Comparison of ENCODE assay signal across 25 mouse cellular contexts in genomic region chr16:71944846-71945245, GRCm38 (mm10).
DNase-seq lines count a peak whose midpoint lies in the region; ATAC-seq lines count a peak whose summit lies in the region.
"Had no signal": no experiment of that assay in that cellular context is flagged by ENCODE, and none has a peak within 500 bp of the region (broad histone marks: within the 10 kb centered on the region; RNA-seq: fewer than 3 reads in every experiment).

No protein-coding gene starts in this region.

- H3K27me3 ChIP-seq in embryonic facial prominence, embryonic 11.5 days (ENCODE audit: control insufficient read depth, insufficient read depth, low read length) = no peaks in the 10 kb centered on the region
- H3K27me3 ChIP-seq in embryonic facial prominence, embryonic 10.5 days (replicated peaks; ENCODE audit: low read depth, poor library complexity, severe bottlenecking) = no peaks in the 10 kb centered on the region
- no peaks in the 10 kb centered on the region for H3K27me3 ChIP-seq in embryonic facial prominence, embryonic 14.5 days (replicated peaks; ENCODE audit: control insufficient read depth, insufficient read depth, low read length)
- H3K27me3 ChIP-seq: embryonic facial prominence, embryonic 12.5 days had no signal

- H3K9ac ChIP-seq in embryonic facial prominence, embryonic 11.5 days (replicated peaks; ENCODE audit: low read length) = no peak overlapping the region
- no peak overlapping the region for H3K9ac ChIP-seq in embryonic facial prominence, embryonic 14.5 days (ENCODE audit: low read depth, low read length)
- H3K9ac ChIP-seq: embryonic facial prominence, embryonic 12.5 days; forebrain, postnatal 0 days; hindbrain, embryonic 14.5 days had no signal

- no peak overlapping the region for H3K4me3 ChIP-seq in embryonic facial prominence, embryonic 11.5 days (ENCODE audit: low read depth, low read length)
- H3K4me3 ChIP-seq in embryonic facial prominence, embryonic 10.5 days = no peak overlapping the region
- H3K4me3 ChIP-seq in embryonic facial prominence, embryonic 14.5 days (ENCODE audit: low read depth, low read length) = no peak overlapping the region
- H3K4me3 ChIP-seq: embryonic facial prominence, embryonic 12.5 days; gastrocnemius, adult 2 months had no signal

- 49% methylated on average over 2 of the region's 2 CpGs for WGBS in embryonic facial prominence, embryonic 11.5 days
- WGBS in embryonic facial prominence, embryonic 10.5 days = 66% methylated on average over 2 of the region's 2 CpGs
- 21% methylated on average over 2 of the region's 2 CpGs for WGBS in embryonic facial prominence, embryonic 14.5 days

- peak; percentile 67 for DNase-seq in embryonic facial prominence, embryonic 11.5 days (ENCODE audit: low spot score)
- DNase-seq in embryonic facial prominence, embryonic 10.5 days (ENCODE audit: low spot score) = no peak
- peak; percentile 17 for DNase-seq in NIH3T3 (ENCODE audit: low read depth)
- DNase-seq in embryonic facial prominence, embryonic 14.5 days (ENCODE audit: low spot score) = peak; percentile 78
- no peak for DNase-seq in lung, postnatal 36 days
- no peak for DNase-seq in left cerebral cortex, postnatal 10 days (ENCODE audit: extremely low spot score in 1 of 2, low spot score in 2 of 2)
- DNase-seq: adrenal gland, postnatal 10 days; adrenal gland, postnatal 36 days; cerebellum, adult 18-20 months; cerebellum, adult 9-10 months; cerebellum, postnatal 14 days; gastrocnemius, adult 2 months; gastrocnemius, postnatal 14 days; heart, adult 11 months; kidney, adult 18-20 months had no signal

- H3K4me2 ChIP-seq in embryonic facial prominence, embryonic 11.5 days (ENCODE audit: low read depth, low read length) = no peak overlapping the region
- no peak overlapping the region for H3K4me2 ChIP-seq in embryonic facial prominence, embryonic 14.5 days (ENCODE audit: low read depth, low read length)
- H3K4me2 ChIP-seq: embryonic facial prominence, embryonic 12.5 days; heart, embryonic 11.5 days; hindbrain, embryonic 14.5 days had no signal

- no peak overlapping the region for H3K27ac ChIP-seq in embryonic facial prominence, embryonic 11.5 days (replicated peaks; ENCODE audit: low read depth, low read length)
- H3K27ac ChIP-seq in embryonic facial prominence, embryonic 10.5 days (replicated peaks) = no peak overlapping the region
- H3K27ac ChIP-seq in embryonic facial prominence, embryonic 14.5 days (replicated peaks; ENCODE audit: low read depth, low read length) = no peak overlapping the region
- H3K27ac ChIP-seq: embryonic facial prominence, embryonic 12.5 days; gastrocnemius, adult 2 months; hindbrain, embryonic 14.5 days; hindbrain, postnatal 0 days had no signal

- intact Hi-C loops in left cerebral cortex, postnatal 10 days (cut with DNase I) = no loop called here

- no peak; the same call in 1 of the 2 replicates for ATAC-seq in embryonic facial prominence, embryonic 11.5 days (replicated peaks; ENCODE audit: insufficient number of reproducible peaks, low FRiP score, low TSS enrichment, low read depth)
- peak; percentile 50; the same call in 1 of the 2 replicates for ATAC-seq in embryonic facial prominence, embryonic 14.5 days (ENCODE audit: low read depth)
- ATAC-seq: activated CD4-positive, CD25-positive, alpha-beta regulatory T cell, adult 4 months; CD4-positive, CD25-positive, alpha-beta regulatory T cell, adult 4 months; forebrain, embryonic 14.5 days; hindbrain, postnatal 0 days; inflammation-experienced regulatory T-cells, adult 6 months; intestine, embryonic 16.5 days had no signal

- no peaks in the 10 kb centered on the region for H3K4me1 ChIP-seq in embryonic facial prominence, embryonic 11.5 days (ENCODE audit: control insufficient read depth, insufficient read depth, low read length)
- H3K4me1 ChIP-seq in embryonic facial prominence, embryonic 10.5 days = no peaks in the 10 kb centered on the region
- H3K4me1 ChIP-seq in embryonic facial prominence, embryonic 14.5 days (ENCODE audit: control insufficient read depth, insufficient read depth, low read length) = 0 out of 2 replicates have a peak, but pooled peaks cover 4% of the 10 kb centered on the region

- no peaks in the 10 kb centered on the region for H3K36me3 ChIP-seq in embryonic facial prominence, embryonic 11.5 days (replicated peaks; ENCODE audit: control insufficient read depth, insufficient read depth, low read depth, low read length)
- no peaks in the 10 kb centered on the region for H3K36me3 ChIP-seq in embryonic facial prominence, embryonic 10.5 days (replicated peaks)
- no peaks in the 10 kb centered on the region for H3K36me3 ChIP-seq in embryonic facial prominence, embryonic 14.5 days (ENCODE audit: control insufficient read depth, insufficient read depth, low read length)
- H3K36me3 ChIP-seq: embryonic facial prominence, embryonic 12.5 days had no signal

- H3K9me3 ChIP-seq in embryonic facial prominence, embryonic 11.5 days (replicated peaks; ENCODE audit: control insufficient read depth, low read length) = no peaks in the 10 kb centered on the region
- H3K9me3 ChIP-seq in embryonic facial prominence, embryonic 10.5 days = no peaks in the 10 kb centered on the region
- no peaks in the 10 kb centered on the region for H3K9me3 ChIP-seq in embryonic facial prominence, embryonic 14.5 days (ENCODE audit: control insufficient read depth, low read length)
- H3K9me3 ChIP-seq: embryonic facial prominence, embryonic 12.5 days had no signal

Comparison
In these comparisons a context has a peak if more than half of its experiments do, and no peak if none do; other contexts are left out.
1. DNase-seq: peak in embryonic facial prominence, embryonic 11.5 days (single experiment), NIH3T3 (single experiment) and embryonic facial prominence, embryonic 14.5 days (single experiment); none in embryonic facial prominence, embryonic 10.5 days (single experiment), lung, postnatal 36 days (single experiment) and left cerebral cortex, postnatal 10 days (0 of 2).